Mouse (Mus musculus): ENCODE measurements around the gene Srrm1. TPM values are rescaled to one million over a fixed set of nuclear protein-coding genes. Genes with fewer than 3 reads are reported as not detected.

The Srrm1 gene
- 94.4 and 139 TPM in 2 replicates for polyA plus RNA-seq (2015; fragmentation: Nextera tagmentation; extraction: Ambion mirVana)

GRCm38 (mm10) chr4:135353066-135353793 is at the start of gene Srrm1:
TSS of gene Srrm1 (minus strand) at chr4:135353321.

GRCm38 (mm10) chr4:135397991-135398390 is 44.9 kb upstream of the Srrm1 start, which contains the start of gene Ncmap:
TSS of gene Ncmap (minus strand) at chr4:135398227.

GRCm38 (mm10) chr4:135272640-135273306 is 80.3 kb downstream of the Srrm1 start, which contains the start of gene Clic4:
TSS of gene Clic4 (minus strand) at chr4:135272814.

Other genes with a start within 250 kb of the Srrm1 start
- 0.07 and 0.21 TPM in 2 replicates for gene Runx3, start 232.7 kb downstream of the Srrm1 start, polyA plus RNA-seq (2015; fragmentation: Nextera tagmentation; extraction: Ambion mirVana)
- 162 and 174 TPM in 2 replicates for gene Clic4, start 80.5 kb downstream of the Srrm1 start, polyA plus RNA-seq (2015; fragmentation: Nextera tagmentation; extraction: Ambion mirVana)
- gene Ncmap, start 44.9 kb upstream of the Srrm1 start, polyA plus RNA-seq (2015; fragmentation: Nextera tagmentation; extraction: Ambion mirVana), result 9.3 and 9.7 TPM in 2 replicates
- gene Rcan3, start 80.5 kb upstream of the Srrm1 start, polyA plus RNA-seq (2015; fragmentation: Nextera tagmentation; extraction: Ambion mirVana), result 13.2 and 14.6 TPM in 2 replicates
- gene Stpg1, start 141.5 kb upstream of the Srrm1 start, polyA plus RNA-seq (2015; fragmentation: Nextera tagmentation; extraction: Ambion mirVana), result 1.1 and 1.2 TPM in 2 replicates
- gene Nipal3, start 141.7 kb upstream of the Srrm1 start, polyA plus RNA-seq (2015; fragmentation: Nextera tagmentation; extraction: Ambion mirVana), result 11.4 and 12.3 TPM in 2 replicates
- 61.8 and 72.9 TPM in 2 replicates for gene Grhl3, start 220.3 kb upstream of the Srrm1 start, polyA plus RNA-seq (2015; fragmentation: Nextera tagmentation; extraction: Ambion mirVana)